Mouse (Mus musculus): ENCODE results near the gene Kcnj4. TPM values are rescaled to one million over a fixed set of nuclear protein-coding genes. Genes with fewer than 3 reads are reported as not detected.

Gene Kcnj4
- polyA plus RNA-seq, 1 experiment from 2014 or later = not detected

GRCm38 (mm10) chr15:79507055-79507828 is 2.2 kb upstream of the Kcnj4 start:
- no peak overlapping the region for H3K4me3 ChIP-seq
- no peak overlapping the region for H3K4me2 ChIP-seq
- no peaks in the 10 kb centered on the region for H3K9me3 ChIP-seq (replicated peaks)
- ATAC-seq = no peak
- no peaks in the 10 kb centered on the region for H3K36me3 ChIP-seq (ENCODE audit: poor library complexity, severe bottlenecking)
- peaks cover 48% of the 10 kb centered on the region for H3K4me1 ChIP-seq
- H3K27ac ChIP-seq = no peak overlapping the region
- 51% methylated on average over 28 of the region's 31 CpGs for WGBS
- H3K27me3 ChIP-seq = peaks cover 90% of the 10 kb centered on the region
- H3K9ac ChIP-seq = no peak overlapping the region

GRCm38 (mm10) chr15:79506460-79506859 is 1.4 kb upstream of the Kcnj4 start:
- H3K4me2 ChIP-seq = peak overlapping the region; percentile 97
- H3K27me3 ChIP-seq = peaks cover 93% of the 10 kb centered on the region

GRCm38 (mm10) chr15:79505616-79506283 is 709 bp upstream of the Kcnj4 start:
- Histone ChIP-seq H3K27me3 (peaks cover 91% of the 10 kb centered on the region), H3K4me2 (peak overlapping the region; percentile 97)

More at GRCm38 (mm10) chr15:79506460-79506859, 1.4 kb upstream of the Kcnj4 start:
- no peak overlapping the region for H3K9ac ChIP-seq
- no peaks in the 10 kb centered on the region for H3K36me3 ChIP-seq (ENCODE audit: poor library complexity, severe bottlenecking)
- H3K9me3 ChIP-seq (replicated peaks) = no peaks in the 10 kb centered on the region
- H3K4me3 ChIP-seq = no peak overlapping the region
- peaks cover 40% of the 10 kb centered on the region for H3K4me1 ChIP-seq
- H3K27ac ChIP-seq = no peak overlapping the region
- 31% methylated on average over 7 of the region's 7 CpGs for WGBS
- ATAC-seq = no peak

GRCm38 (mm10) chr15:79503438-79503837 is 1.6 kb downstream of the Kcnj4 start:
- H3K4me2 ChIP-seq = no peak overlapping the region
- no peaks in the 10 kb centered on the region for H3K9me3 ChIP-seq (replicated peaks)
- H3K4me1 ChIP-seq = peaks cover 34% of the 10 kb centered on the region
- no peak overlapping the region for H3K9ac ChIP-seq
- H3K27ac ChIP-seq = no peak overlapping the region
- H3K36me3 ChIP-seq (ENCODE audit: poor library complexity, severe bottlenecking) = no peaks in the 10 kb centered on the region
- WGBS = 65% methylated on average over 5 of the region's 5 CpGs
- H3K4me3 ChIP-seq = no peak overlapping the region
- ATAC-seq = no peak
- peaks cover 84% of the 10 kb centered on the region for H3K27me3 ChIP-seq

More at GRCm38 (mm10) chr15:79505616-79506283, 709 bp upstream of the Kcnj4 start:
- Histone ChIP-seq H3K9ac (peak overlapping the region; percentile 65), H3K27ac (no peak overlapping the region), H3K9me3 (replicated peaks) (no peaks in the 10 kb centered on the region), H3K36me3 (ENCODE audit: poor library complexity, severe bottlenecking) (no peaks in the 10 kb centered on the region), H3K4me3 (peak overlapping the region; percentile 49), H3K4me1 (peaks cover 34% of the 10 kb centered on the region)
- peak; percentile 73 for ATAC-seq
- WGBS = 1% methylated on average over 55 of the region's 71 CpGs

GRCm38 (mm10) chr15:79502891-79503341 is 2.1 kb downstream of the Kcnj4 start:
- Histone ChIP-seq H3K9ac (no peak overlapping the region), H3K4me3 (no peak overlapping the region), H3K4me2 (no peak overlapping the region), H3K27me3 (peaks cover 79% of the 10 kb centered on the region), H3K36me3 (ENCODE audit: poor library complexity, severe bottlenecking) (no peaks in the 10 kb centered on the region), H3K27ac (no peak overlapping the region; the same call in 1 of the 2 replicates), H3K4me1 (peaks cover 34% of the 10 kb centered on the region), H3K9me3 (replicated peaks) (no peaks in the 10 kb centered on the region)
- ATAC-seq = no peak
- 20% methylated on average over 18 of the region's 18 CpGs for WGBS

GRCm38 (mm10) chr15:79500110-79500509 is 4.9 kb downstream of the Kcnj4 start:
- no peaks in the 10 kb centered on the region for H3K36me3 ChIP-seq (ENCODE audit: poor library complexity, severe bottlenecking)
- 58% methylated on average over 17 of the region's 17 CpGs for WGBS
- H3K9me3 ChIP-seq (replicated peaks) = no peaks in the 10 kb centered on the region
- no peak overlapping the region for H3K4me3 ChIP-seq
- no peak; the same call in 1 of the 2 replicates for ATAC-seq
- H3K9ac ChIP-seq = 0 out of 2 replicates have a peak overlapping the region, but pooled peaks have one; percentile 26
- H3K27ac ChIP-seq = no peak overlapping the region
- no peak overlapping the region for H3K4me2 ChIP-seq
- H3K27me3 ChIP-seq = peaks cover 51% of the 10 kb centered on the region
- H3K4me1 ChIP-seq = peaks cover 17% of the 10 kb centered on the region

- H3K4me3 ChIP-seq = no peak overlapping the region
- peaks cover 17% of the 10 kb centered on the region; the same call in 1 of the 2 replicates for H3K27me3 ChIP-seq
- H3K27ac ChIP-seq = no peak overlapping the region
- no peak for ATAC-seq
- H3K9ac ChIP-seq = no peak overlapping the region
- H3K9me3 ChIP-seq (replicated peaks) = no peaks in the 10 kb centered on the region
- no peaks in the 10 kb centered on the region for H3K36me3 ChIP-seq (ENCODE audit: poor library complexity, severe bottlenecking)
- 56% methylated on average over 18 of the region's 18 CpGs for WGBS
- no peak overlapping the region for H3K4me2 ChIP-seq
- H3K4me1 ChIP-seq = no peaks in the 10 kb centered on the region
Measured at GRCm38 (mm10) chr15:79493527-79493926, 11.5 kb downstream of the Kcnj4 start.

GRCm38 (mm10) chr15:79489463-79489862 is 15.6 kb downstream of the Kcnj4 start:
- Histone ChIP-seq H3K9me3 (replicated peaks) (no peaks in the 10 kb centered on the region), H3K4me1 (no peaks in the 10 kb centered on the region), H3K9ac (no peak overlapping the region), H3K27ac (no peak overlapping the region), H3K4me2 (no peak overlapping the region), H3K27me3 (peaks cover 11% of the 10 kb centered on the region; the same call in 1 of the 2 replicates), H3K4me3 (no peak overlapping the region), H3K36me3 (ENCODE audit: poor library complexity, severe bottlenecking) (no peaks in the 10 kb centered on the region)
- WGBS = 75% methylated on average over 11 of the region's 11 CpGs
- no peak for ATAC-seq

GRCm38 (mm10) chr15:79481181-79481688 is 23.8 kb downstream of the Kcnj4 start:
- no peak overlapping the region for H3K4me2 ChIP-seq
- no peak overlapping the region for H3K4me3 ChIP-seq
- WGBS = 13% methylated on average over 15 of the region's 15 CpGs
- H3K9ac ChIP-seq = no peak overlapping the region
- no peak overlapping the region for H3K27ac ChIP-seq
- H3K36me3 ChIP-seq (ENCODE audit: poor library complexity, severe bottlenecking) = no peaks in the 10 kb centered on the region
- H3K27me3 ChIP-seq = peaks cover 13% of the 10 kb centered on the region; the same call in 1 of the 2 replicates
- no peak for ATAC-seq
- peaks cover 7% of the 10 kb centered on the region; the same call in 1 of the 2 replicates for H3K4me1 ChIP-seq
- no peaks in the 10 kb centered on the region for H3K9me3 ChIP-seq (replicated peaks)

- 66% methylated on average over 6 of the region's 6 CpGs for WGBS
Measured at GRCm38 (mm10) chr15:79477227-79477626, 27.8 kb downstream of the Kcnj4 start.

GRCm38 (mm10) chr15:79473638-79474355 is 31.2 kb downstream of the Kcnj4 start:
- WGBS = 54% methylated on average over 12 of the region's 12 CpGs
- Histone ChIP-seq H3K27me3 (no peaks in the 10 kb centered on the region), H3K9me3 (replicated peaks) (no peaks in the 10 kb centered on the region), H3K4me2 (no peak overlapping the region), H3K27ac (no peak overlapping the region), H3K36me3 (ENCODE audit: poor library complexity, severe bottlenecking) (no peaks in the 10 kb centered on the region), H3K4me1 (peaks cover 17% of the 10 kb centered on the region), H3K4me3 (no peak overlapping the region), H3K9ac (no peak overlapping the region)
- ATAC-seq = no peak

More at GRCm38 (mm10) chr15:79477227-79477626, 27.8 kb downstream of the Kcnj4 start:
- H3K4me3 ChIP-seq = no peak overlapping the region
- ATAC-seq = no peak
- H3K27me3 ChIP-seq = peaks cover 13% of the 10 kb centered on the region; the same call in 1 of the 2 replicates
- no peaks in the 10 kb centered on the region for H3K36me3 ChIP-seq (ENCODE audit: poor library complexity, severe bottlenecking)
- H3K27ac ChIP-seq = no peak overlapping the region
- no peaks in the 10 kb centered on the region for H3K9me3 ChIP-seq (replicated peaks)
- H3K4me2 ChIP-seq = no peak overlapping the region
- H3K4me1 ChIP-seq = peaks cover 7% of the 10 kb centered on the region; the same call in 1 of the 2 replicates
- no peak overlapping the region for H3K9ac ChIP-seq
